Mouse (Mus musculus) common myeloid progenitor, adult 5-6 weeks (primary cell): ENCODE results near the gene Rhobtb1. TPM values are rescaled to one million over a fixed set of nuclear protein-coding genes. Genes with fewer than 3 reads are reported as not detected.

Source experiments
- ATAC-seq: replicated peaks from 2 replicates; pipeline ENCODE4 v1.8.0; 2016; ENCODE audit warnings: low read depth, mild to moderate bottlenecking, moderate TSS enrichment, inconsistent platforms; ENCODE audit not compliant: poor library complexity, severe bottlenecking
- total RNA-seq: library from RNA; stranded (forward); fragments of 200-1000, 187-1606 nt; gene quantifications from 2 replicates; pipeline ENCODE4 v1.2.3, GENCODE M21; 2017

Rhobtb1 gene
- total RNA-seq, 1 experiment from 2014 or later, result 2.2 TPM

DNA sequence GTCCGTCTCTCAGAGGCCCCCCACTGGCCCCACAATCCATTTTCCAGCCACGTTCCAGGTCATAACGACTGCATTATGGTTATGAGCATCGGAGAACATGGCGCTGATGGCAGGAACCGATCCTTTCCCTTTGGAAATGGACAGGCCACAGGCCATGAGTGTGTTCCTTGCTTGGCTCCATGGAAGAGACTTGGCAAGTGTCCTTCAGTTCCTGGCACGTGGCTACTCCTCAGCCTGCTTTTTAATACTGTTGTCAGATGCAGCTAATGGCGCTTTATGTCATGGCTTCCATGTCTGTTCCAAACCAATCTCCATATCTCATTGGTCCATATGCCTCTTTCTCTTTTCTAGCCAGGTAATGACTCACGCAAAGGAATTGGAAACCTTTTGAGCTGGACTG is 86.5 kb downstream of the Rhobtb1 start:
- ATAC-seq, result no peak

GRCm38 (mm10) chr10:69238311-69238710 is 87.1 kb downstream of the Rhobtb1 start:
- no peak for ATAC-seq

DNA sequence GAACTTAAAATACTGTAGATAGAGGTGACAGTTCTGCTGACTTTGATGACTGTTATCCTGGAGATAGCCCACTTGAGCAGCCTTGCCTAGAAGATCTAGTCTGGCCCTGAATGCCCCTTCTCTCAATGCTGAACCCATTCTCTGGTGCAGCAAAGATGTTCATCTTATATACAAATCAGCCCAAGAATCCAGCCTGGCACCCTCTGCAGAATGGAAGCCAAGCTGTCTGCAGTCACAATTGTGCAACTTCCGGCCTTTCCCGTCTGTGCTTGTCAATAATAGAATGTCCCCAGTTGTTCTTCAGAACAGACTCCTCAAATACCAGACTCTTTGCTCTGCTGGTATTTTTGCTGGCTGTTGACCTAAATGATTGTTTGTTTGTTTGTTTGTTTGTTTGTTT is 89.3 kb downstream of the Rhobtb1 start:
- ATAC-seq, result no peak

DNA sequence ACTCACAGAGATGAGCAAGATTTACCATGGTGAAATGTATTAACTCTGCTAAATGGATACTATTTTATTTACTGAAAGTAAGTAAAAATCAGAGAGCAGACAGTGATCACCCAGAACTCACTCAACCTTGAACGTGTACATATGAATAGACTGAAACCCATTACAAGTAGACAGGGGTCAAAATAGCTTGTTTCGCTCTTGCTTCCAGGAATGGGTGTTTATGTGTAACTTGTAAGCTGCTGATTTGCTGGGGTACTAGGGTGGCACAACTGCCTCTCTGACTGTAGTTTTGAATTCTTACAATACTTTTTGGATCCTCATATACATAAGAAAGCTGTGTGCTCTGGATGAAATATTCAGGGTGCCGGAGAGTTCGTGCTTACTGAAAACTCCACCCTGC is 93.9 kb downstream of the Rhobtb1 start:
- no peak for ATAC-seq

GRCm38 (mm10) chr10:69245906-69246668 is 94.9 kb downstream of the Rhobtb1 start:
- no peak for ATAC-seq

- ATAC-seq, result peak; percentile 82
These were observed 95.5 kb downstream of the Rhobtb1 start for GRCm38 (mm10) chr10:69246762-69247161.

- ATAC-seq, result peak; percentile 71
These were observed 96.2 kb downstream of the Rhobtb1 start for GRCm38 (mm10) chr10:69247311-69248033.

DNA sequence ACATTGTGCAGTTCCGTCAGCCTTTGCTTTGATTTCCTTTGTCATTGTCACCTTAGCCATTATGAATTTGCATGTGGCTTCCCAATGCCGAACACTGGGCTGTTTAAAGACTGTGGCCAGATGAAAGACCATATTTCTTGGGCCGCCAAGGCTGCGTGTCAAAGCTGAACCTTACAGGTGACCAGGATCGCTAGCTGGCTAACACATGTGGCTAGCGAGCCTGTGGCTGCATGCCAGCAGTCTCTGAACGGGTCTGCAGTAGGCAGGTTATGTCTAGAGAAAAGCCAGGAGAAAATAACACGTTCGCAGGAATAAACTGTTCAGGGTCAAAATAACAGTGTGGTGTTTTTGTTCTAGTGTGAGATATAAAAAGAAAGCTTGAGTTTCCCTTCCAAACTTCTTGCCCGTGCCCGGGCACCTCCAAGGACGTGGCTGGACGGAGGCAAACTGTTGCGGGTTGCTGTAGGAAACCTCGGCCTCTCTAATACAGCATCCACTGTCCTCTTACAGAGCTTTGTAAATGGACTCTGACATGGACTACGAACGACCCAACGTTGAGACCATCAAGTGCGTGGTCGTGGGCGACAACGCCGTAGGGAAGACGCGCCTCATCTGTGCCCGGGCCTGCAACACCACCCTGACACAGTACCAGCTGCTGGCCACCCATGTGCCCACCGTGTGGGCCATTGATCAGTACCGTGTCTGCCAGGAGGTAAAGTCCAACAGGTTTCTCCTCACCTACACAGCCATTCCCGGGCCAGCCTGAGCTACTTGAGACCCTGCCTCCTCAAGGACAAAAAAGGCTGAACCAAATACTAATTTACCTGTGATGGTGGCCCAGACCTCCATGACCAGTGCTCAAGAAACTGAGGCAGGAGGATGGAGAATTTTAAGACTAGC is 97.3 kb downstream of the Rhobtb1 start:
- no peak for ATAC-seq

DNA sequence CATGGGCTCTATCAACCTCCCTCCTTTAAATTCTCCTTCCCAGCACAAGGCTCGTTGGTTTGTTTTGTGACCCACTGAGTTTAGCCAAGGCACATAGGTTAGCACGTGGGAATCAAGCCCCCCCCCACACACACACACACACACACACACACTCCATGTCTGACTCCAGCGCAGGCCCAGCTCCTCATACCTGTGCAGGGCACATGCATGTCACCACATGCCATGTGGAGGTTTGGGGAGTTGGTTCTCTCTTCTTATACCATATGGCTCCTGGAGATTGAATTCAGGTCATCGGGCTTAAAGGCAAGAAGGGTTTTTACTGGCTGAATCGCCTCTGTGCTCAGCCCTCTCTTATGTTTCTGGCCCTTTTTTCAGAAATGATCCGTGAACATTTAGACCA is 100.0 kb downstream of the Rhobtb1 start:
- ATAC-seq, result no peak

- ATAC-seq, result peak; percentile 56
These were observed 101.2 kb downstream of the Rhobtb1 start for GRCm38 (mm10) chr10:69252112-69253074.

DNA sequence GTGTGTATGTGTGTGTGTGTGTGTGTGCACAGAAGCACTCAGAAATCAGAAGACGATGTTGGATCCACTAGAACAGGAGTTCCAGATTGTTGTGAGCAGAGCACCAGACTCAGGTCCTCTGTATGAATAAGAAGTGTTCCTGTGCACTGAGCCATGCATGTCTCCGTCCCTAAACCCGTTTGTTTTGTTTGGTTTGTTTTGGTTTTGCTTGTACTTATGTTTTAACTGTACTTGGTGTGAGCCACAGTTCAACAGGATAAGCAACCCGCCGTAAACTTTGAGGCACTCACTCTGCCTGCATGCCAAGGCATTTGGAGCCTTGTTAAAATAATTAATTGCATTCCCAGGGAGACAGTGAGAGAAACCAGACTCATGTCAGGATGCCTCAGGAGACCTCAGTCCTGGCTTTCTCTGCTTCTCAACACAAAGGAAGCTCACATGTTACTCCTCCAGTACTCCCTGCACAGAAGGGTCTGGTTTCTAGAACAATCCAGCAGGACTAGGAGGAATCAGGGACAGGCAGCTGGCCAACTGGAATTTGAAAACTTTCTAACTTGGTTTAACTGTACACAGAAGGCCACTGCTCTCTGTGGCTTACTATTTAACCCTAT is 101.9 kb downstream of the Rhobtb1 start:
- ATAC-seq, result no peak

DNA sequence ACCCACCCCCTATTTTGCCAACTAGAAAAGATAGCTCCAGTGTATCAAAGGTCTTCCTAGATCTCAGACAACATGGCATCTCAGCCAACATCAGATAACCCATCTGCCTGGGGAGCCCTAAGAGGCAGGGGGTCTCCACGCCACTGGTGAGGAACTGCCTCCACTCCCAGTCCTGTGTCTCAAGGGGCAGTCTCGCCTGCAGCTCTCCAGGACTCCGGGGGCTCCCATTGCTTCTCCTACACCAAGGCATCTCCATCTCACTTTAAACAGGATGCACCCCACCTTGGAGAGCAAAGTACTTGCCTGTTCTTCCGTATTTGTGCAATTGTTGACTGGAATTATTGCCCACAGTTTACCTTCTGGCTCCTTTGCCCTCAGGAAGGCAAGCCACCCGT is 102.4 kb downstream of the Rhobtb1 start:
- ATAC-seq, result no peak

DNA sequence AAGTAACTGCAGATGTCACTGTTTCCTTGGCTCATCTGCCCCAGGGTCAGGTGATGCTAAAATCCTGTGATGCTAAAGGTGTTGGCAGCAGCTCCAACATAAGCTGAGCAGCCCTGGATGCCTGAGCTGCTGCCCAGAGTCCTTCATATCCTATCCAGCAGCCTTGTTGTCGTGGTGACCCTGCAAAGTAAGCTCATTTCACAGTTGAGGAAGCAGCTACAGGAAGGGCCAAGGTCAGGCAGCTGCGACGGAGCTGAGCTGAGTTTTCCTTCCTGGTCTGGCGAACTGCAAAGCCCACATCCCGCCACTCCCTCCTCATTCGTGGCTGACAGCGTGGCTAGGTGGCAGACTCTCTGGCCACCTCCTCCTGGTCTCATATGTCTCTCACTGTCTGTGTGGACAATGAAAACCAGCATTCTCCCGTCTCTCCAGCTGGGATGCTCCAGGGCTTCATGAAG is 103.2 kb downstream of the Rhobtb1 start:
- peak; percentile 59 for ATAC-seq

DNA sequence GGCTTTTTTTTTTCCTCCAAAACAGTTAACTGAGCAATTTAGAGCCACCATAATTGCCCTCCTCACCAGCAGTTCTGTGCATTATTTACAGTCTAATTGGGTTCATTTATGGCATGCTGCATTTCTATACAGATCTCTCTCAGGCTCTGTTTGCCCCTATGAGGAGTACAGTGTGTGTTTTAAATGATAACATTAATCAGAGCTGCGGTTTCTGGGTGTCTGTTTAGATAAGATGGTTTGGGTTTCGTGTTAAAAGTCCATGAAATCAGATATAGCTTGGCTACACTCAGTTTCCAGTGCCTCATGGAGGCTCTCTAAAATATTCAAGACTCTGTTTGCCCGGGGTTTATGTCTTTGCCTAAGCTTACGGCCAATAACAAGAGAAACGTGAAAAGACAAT is 104.4 kb downstream of the Rhobtb1 start:
- ATAC-seq, result peak; percentile 16; the same call in 1 of the 2 replicates

GRCm38 (mm10) chr10:69257592-69258133 is 106.4 kb downstream of the Rhobtb1 start:
- peak; percentile 30; the same call in 1 of the 2 replicates for ATAC-seq

DNA sequence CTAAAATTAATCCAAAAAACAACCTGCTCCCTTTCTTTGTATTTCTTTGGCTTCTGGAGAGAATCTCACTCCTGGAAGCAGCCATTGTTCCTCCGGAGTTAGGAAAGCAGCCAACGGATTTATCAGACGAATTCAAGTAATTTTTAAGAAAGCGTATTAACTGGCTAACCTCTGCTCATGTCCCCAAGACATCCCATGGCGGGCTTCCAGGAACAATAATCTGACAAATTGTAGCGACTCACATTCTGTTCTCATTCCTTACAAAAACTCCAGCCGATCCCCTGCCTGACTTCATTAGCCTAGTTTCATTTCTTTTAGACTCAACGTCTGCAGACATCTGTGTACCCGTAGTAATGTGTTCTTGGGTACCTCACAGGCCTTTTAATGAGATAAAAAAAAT is 107.4 kb downstream of the Rhobtb1 start:
- no peak for ATAC-seq

- no peak for ATAC-seq
These were observed 107.9 kb downstream of the Rhobtb1 start for GRCm38 (mm10) chr10:69259161-69259560.

- ATAC-seq, result no peak
These were observed 108.7 kb downstream of the Rhobtb1 start for GRCm38 (mm10) chr10:69259929-69260328.
